Mouse (Mus musculus) urinary bladder, postnatal 25 days (tissue): ENCODE data around the gene Gpr62.

ENCODE experiments used
- DNase-seq: peaks from one replicate; pipeline ENCODE4 v3.0.0; 2022; ENCODE audit warnings: low spot score

Gene Gpr62

DNA sequence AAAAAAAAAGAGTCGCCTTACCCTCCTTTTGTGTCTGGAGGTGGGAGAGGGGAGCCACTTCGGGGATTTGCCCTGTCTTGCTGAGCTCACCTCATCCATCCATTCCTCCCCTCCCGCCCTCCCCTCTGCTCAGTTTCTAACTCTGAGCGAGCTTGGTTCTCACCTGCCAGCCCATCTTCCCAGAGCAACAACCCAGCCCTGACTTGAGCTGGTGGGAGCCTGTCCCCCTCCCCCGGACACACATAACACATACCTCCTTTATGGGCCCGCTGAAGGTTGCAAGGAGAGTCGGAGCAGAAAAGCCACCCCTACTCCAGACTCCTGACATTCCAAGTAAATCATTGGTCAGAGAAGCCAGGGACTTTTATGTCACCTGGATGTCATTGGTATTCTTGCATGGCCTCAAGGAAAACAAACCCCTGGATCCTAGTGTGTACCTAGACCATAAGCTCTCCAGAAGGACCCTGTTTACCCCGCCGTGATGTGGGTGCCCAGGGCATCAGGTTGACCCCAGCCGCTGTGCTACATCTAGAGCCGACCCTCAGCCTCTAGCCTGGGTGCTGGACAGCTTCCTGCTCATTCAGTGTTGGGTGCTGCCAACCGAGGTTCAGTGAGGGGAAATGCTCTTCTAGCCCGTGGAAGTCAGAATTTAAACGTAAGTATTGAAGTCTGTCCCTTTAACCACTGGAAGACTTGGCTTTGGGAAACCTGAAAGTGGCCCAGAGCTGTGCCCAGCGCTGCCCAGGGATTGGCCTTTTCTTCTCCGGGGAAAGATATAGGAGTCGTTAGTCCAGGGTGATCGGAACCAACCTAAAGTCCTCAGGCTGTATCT is 44.5 kb downstream of the Gpr62 start:
- DNase-seq, result no peak

DNA sequence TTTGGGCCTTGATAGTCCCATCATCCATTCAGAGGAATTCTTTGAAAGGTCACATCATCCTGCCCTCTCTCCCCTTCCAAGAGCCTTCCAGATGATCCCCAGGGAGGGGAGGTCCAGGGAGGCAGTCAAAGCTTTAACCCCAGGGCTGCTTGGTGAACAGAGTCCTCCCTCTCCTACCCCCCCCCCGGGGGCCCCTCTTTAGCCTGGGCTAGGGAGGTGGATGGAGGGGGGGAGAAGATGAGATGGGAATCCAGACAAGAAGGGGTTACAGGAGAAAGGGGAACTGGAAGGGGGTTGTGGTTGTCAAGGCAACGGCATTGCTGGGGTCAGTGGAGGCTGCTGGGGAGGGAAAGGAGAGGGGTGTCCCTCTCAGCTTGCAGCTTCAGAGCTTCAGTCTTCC is 45.1 kb downstream of the Gpr62 start:
- DNase-seq, result no peak

DNA sequence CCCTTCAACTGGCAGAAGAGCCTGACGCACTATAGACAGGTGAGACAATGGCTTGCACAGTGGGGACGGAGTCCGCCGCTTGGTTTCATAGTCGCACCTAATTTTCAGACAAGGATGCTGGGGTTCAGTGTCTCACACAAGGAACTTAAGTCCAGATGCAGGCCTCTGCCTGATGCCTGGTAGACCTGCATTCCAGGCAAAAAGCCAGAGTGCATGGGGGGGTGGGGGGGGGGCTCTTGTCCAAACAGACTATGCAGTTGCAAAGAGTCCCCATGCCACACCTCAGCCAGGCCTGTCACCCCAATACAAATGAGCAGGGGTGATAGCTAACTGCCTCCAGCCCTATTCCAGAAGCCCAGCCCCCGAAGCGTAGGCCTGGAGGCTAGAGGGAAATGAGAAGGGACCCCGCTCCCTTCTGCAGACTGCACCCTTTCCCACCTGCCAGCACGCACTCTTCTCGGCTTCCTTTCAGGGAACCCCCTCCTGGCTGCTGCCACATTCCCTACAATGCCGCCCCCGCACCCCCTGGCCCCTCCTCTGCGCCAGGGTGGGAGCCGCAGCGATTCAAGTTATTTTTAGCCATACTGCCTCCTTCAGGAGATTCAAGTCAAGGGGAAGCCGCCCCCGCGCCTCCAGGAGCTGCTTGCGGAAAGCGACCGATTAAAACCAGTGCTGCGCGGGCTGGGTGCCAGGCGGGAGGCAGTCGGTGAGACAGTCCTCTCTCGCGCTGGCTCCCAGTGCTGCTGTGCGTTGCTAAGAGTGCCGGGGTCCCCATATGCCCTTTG is 47.7 kb downstream of the Gpr62 start:
- peak; percentile 64 for DNase-seq

- DNase-seq, result no peak
These were observed 48.9 kb downstream of the Gpr62 start for GRCm38 (mm10) chr9:106416826-106417225.
